Mouse (Mus musculus) ES-E14 (cell line): Measurements from ENCODE around the gene Chrna10.

Source experiments
- CHD2 ChIP-seq: IDR thresholded peaks from 2 replicates; pipeline ENCODE4 v1.6.1; 2014; ENCODE audit warnings: mild to moderate bottlenecking, low read depth, low read length, inconsistent platforms
- MAFK ChIP-seq: IDR thresholded peaks from 2 replicates; pipeline ENCODE4 v1.6.1; 2014; ENCODE audit warnings: mild to moderate bottlenecking, low read depth, low read length, inconsistent platforms; ENCODE audit not compliant: insufficient read depth
- ZC3H11A ChIP-seq: IDR thresholded peaks from 2 replicates; pipeline ENCODE4 v1.6.1; 2012; ENCODE audit warnings: low read depth, mild to moderate bottlenecking, inconsistent platforms, low read length, borderline replicate concordance

GRCm38 (mm10) chr7:102103555-102103954 is 13.1 kb downstream of the Chrna10 start:
- no peak for TF ChIP-seq ZC3H11A
- TF ChIP-seq MAFK: no peak
- TF ChIP-seq CHD2: no peak
